Mouse (Mus musculus): ENCODE results near the gene Rdh5.

DNA sequence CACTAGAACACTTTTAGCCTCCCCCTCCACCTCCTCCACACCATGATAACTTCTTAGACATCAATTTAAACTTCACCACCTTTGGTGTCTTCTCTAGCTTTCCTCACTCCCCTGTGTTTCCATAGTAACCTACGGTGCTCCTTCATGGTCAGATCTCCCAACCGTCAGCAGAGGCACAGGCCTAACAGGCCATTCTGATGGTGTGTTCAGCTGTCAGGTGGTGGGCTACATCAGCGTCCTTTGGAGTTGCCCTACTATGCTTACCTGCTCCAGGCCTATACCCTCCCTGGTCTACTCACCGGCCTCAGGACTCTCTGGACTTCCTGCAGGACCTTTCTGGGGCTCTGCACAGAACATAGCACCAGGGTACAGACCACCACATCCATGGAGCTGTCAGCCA lies 37.5 kb upstream of the Rdh5 start:
- TF ChIP-seq CTCF (IDR thresholded peaks at IDR 0.05; ENCODE audit: low read depth, low read length): no peak
- TF ChIP-seq POLR2A (IDR thresholded peaks at IDR 0.05; ENCODE audit: borderline replicate concordance, low read depth, low read length): no peak
